Mouse (Mus musculus): ENCODE measurements around the gene Cxcr3.

DNA sequence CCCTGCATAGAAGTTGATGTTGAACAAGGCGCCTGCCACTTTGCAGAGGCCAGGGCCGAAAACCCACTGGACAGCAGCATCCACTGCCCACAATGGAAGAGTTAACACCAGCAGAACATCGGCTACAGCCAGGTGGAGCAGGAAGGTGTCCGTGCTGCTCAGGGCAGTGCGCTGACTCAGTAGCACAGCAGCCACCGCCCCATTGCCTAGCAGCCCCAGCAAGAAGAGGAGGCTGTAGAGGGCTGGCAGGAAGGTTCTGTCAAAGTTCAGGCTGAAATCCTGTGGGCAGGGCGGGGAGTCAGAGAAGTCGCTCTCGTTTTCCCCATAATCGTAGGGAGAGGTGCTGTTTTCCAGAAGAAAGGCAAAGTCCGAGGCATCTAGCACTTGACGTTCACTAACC, 1.4 kb downstream of the Cxcr3 start:
- no peak for TF ChIP-seq GATA1 (IDR thresholded peaks at IDR 0.05; ENCODE audit: low read length)
- TF ChIP-seq TAL1 (IDR thresholded peaks at IDR 0.05; ENCODE audit: low read length), result no peak
